Mouse (Mus musculus) adrenal gland, adult 18-20 months (tissue): ENCODE measurements around the gene Rhd. TPM values are rescaled to one million over a fixed set of nuclear protein-coding genes. Genes with fewer than 3 reads are reported as not detected.
A peak's percentile ranks its signal among the peaks of the same experiment; 100 is the strongest.

Source experiments
- DNase-seq, 2 experiments: peaks; one replicate each; pipeline ENCODE4 v3.0.0; 2021 to 2022; ENCODE audit warnings: low spot score in 2 of 2
- total RNA-seq, 2 experiments: library from RNA; stranded (reverse); gene quantifications; 1 replicate in 1 of 2; 2 replicates in 1 of 2; pipeline ENCODE4 v1.2.3; 2021

Gene Rhd
- total RNA-seq, 2 experiments from 2014 or later, result 0.46 TPM; not detected in 1

DNA sequence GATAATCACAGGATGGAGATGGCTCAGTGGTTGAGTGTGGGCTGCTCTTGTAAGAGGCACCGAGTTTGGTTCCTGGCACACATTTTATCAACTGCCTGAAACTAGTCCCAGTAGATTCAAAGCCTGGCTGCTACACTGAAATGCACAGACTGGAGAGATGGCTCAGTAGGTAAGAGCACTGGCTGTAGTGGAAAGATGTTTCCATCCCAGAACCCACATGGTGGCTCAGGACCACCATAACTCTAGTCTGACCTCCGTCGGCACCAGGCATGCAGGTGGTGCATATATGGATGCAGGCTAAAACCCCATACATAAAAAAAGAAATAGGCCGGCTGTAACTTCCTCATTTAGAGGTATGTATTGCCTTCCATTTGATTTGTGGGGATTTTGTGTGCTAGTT, 65.2 kb downstream of the Rhd start:
- DNase-seq, result no peak

DNA sequence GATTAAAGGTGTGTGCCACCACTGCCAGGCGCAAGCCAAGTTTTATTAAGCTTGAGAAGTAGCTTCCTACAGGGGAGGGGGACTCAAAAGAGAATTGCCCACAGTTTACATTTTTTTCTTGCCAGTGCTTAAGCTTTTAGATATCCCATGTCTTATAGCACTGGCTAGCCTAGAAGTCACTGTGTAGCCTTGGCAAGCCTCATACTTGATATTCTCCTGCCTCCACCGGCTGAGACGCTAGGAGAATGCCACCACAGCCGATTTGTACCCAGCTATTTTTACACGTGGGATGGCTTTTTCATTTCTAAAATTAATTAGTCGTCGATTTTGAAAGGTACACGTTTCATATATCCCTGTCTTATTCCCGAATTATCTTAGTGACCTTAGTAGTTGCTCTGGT, 65.9 kb downstream of the Rhd start:
- DNase-seq, result no peak

DNA sequence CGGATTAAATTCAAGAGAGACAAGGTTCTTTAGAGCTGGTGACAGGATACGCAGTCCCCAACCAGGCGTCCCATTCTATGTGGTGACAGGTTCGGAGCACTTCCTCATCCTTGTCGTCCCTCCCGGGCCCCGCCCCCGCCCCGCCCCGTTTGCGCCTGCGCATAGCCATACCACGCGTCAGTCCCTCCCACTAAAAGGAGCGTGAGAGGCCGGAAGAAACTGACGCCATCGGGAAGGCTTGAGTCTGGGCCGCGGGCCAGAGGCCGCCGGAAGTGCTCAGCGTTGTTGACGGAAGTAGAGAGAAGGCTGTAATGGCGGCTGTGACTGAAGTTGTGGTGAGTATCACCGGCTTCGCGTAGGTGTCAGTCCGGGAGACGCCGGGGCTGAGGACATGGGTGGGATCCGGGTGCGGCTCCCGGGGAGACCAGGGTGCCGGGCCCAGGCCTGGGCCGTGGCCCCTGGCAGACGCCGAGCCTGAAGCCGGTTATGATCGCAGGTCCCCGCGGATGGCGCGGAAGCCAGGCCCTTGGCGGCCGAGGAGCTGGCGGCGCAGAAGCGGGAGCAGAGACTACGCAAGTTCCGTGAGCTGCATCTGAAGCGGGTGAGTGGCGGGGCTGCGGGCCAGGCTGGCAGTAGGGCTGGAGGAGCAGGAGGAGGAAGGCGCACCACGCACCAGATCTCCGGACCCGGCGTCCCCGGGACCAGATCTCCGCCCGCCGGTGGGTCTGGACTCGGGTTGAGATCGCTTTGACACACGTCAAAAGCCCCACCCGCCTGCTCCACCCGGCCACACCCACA, 66.5 kb downstream of the Rhd start, which contains the start of gene Syf2:
Gene Syf2, plus strand, starts transcription at position 215 of the 798 bp plus-strand sequence.
- DNase-seq, result peak; percentile 86 to 87

DNA sequence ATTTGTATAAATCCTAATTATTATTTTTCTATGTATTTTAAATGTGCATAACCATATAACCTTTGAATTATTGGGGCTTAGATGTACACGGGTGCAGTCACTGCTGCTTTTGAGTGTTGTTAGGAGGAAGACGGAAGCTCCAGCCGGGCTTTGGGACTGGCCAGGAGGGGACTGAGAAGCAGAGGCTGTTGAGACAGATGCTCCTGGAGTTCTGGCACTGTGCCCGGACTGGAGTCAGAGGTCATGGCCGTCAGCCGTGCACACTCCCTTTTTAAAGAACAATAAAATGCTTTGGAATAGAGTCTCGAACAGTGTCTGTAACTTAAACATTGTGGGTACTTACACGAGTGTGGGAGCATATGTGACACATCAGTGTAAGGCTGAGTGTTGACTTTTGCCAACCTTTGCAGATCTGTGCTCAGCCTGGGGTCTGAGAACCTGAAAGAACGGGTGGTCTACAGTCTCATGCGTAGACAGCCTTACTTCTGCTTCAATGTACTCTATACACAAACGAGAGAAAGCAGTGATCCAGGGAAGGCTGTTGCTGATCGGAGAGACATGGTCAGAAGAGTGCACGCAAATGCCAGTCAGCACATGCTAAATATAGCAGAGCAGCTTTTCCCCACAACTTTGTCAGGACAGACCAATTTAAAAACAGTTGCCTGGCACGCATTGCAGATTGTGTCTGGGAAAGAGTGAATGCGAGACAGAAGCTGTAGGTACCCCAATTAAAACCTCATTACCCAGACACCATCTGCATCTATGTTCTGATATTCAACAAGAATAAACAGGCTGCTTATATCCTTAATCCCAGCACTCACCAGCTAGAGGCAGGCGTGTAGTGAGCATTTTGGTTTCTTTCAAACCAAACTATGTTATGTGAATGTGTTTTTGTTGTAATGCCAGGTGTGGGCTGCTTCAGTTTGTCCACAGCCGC, 73.2 kb downstream of the Rhd start:
- DNase-seq, result no peak

DNA sequence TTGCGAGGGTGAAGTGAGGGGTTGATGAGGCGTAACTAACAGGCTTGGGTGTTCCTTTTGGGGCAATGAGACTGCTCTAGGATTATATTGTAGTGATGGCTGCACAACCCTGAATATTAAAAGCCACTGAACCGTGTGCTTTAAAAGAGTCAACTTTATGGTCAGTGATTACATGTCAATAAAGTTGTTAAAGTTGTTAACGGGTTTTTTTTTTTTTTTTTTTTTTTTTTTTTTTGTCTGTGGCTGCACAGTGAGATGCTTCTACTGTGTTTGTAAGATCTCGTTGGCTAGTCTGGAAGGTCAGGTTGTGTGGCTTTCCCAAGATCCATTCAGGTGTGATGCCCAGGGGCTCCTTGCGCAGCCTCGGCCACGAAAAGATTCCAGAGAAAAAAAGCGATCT, 75.6 kb downstream of the Rhd start:
- no peak for DNase-seq

DNA sequence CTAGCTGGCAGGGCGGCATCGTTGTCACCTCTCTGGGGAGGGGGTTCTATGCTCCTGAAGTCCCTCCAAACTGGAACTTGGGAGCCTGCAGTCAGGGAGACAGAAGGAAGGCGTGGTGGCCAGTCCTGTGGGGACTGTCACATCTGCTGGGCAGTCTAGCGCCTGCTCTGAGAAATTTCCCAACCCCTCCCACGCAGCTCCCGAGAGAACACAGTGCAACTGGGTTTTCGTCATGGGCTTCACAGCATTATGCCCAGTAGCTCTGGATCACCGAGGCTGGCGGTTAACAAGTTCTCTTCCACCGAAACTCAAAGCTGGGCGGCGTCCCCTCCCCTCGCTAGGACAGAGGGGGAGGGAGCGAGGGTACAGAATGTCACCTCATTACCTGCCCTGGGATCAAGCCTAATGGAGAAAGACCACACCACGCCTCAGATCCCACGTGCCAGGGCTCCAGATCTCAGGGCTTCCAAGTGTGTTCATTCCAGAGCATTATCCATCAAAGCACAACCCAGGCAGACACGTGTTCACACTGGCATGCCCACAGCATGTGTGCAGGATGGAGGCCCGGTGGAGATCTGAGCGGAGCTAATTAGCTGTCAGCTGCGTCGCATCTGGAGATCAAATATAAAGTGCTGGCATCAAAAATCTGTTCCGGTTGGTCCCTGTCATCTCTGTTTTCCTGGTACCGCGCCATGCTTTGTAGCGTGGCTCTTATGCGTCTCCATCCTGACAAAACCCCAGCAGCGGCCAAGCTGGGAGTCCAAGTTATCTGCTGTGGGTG, 79.6 kb downstream of the Rhd start:
- DNase-seq, result no peak

Other genes starting within 250 kb of the Rhd start
- 10 to 100 TPM; 14.9 to 20.8 TPM for gene Man1c1, start 160.2 kb upstream of the Rhd start, total RNA-seq
- gene Ldlrap1, start 96.5 kb upstream of the Rhd start, total RNA-seq, result 10 to 100 TPM; 41.8 to 53.9 TPM
- 10 to 100 TPM; 33.5 to 36.0 TPM for gene Maco1, start 11.2 kb upstream of the Rhd start, total RNA-seq
- gene Tmem50a, start 50.5 kb downstream of the Rhd start, total RNA-seq, result 100 to 1,000 TPM; 160 to 339 TPM
- gene Rsrp1, start 59.1 kb downstream of the Rhd start, total RNA-seq, result 100 to 1,000 TPM; 346 to 591 TPM
- 10 to 100 TPM; 77.2 to 88.8 TPM for gene Syf2, start 66.4 kb downstream of the Rhd start, total RNA-seq